In genomic region chr19:46696943-46697342, GRCm38 (mm10) we compare ENCODE assay signal across 26 mouse cellular contexts. TPM values are rescaled to one million over a fixed set of nuclear protein-coding genes. Genes with fewer than 3 reads are reported as not detected.
A peak's percentile ranks its signal among the peaks of the same experiment; 100 is the strongest.
DNase-seq lines count a peak whose midpoint lies in the region; ATAC-seq and TF ChIP-seq lines count a peak whose summit lies in the region.
"Had no signal": no experiment of that assay in that cellular context is flagged by ENCODE, and none has a peak within 500 bp of the region (broad histone marks: within the 10 kb centered on the region; RNA-seq: fewer than 3 reads in every experiment).

No protein-coding gene starts in this region.

- H3K9me3 ChIP-seq in midbrain, postnatal 0 days (ENCODE audit: low read length): no peaks in the 10 kb centered on the region
- no peaks in the 10 kb centered on the region for H3K9me3 ChIP-seq in midbrain, embryonic 11.5 days (ENCODE audit: control insufficient read depth, low read length)
- no peaks in the 10 kb centered on the region for H3K9me3 ChIP-seq in forebrain, embryonic 16.5 days (ENCODE audit: control insufficient read depth, low read length)
- H3K9me3 ChIP-seq: embryonic facial prominence, embryonic 15.5 days; forebrain, embryonic 15.5 days; heart, embryonic 12.5 days; hindbrain, embryonic 10.5 days; hindbrain, embryonic 15.5 days had no signal

- H3K4me2 ChIP-seq in midbrain, postnatal 0 days (ENCODE audit: low read depth, low read length, poor library complexity, severe bottlenecking): no peak overlapping the region
- H3K4me2 ChIP-seq in midbrain, embryonic 11.5 days: no peak overlapping the region
- no peak overlapping the region for H3K4me2 ChIP-seq in forebrain, embryonic 16.5 days (ENCODE audit: low read length)
- H3K4me2 ChIP-seq: embryonic facial prominence, embryonic 15.5 days; forebrain, embryonic 15.5 days; heart, embryonic 12.5 days; hindbrain, embryonic 15.5 days had no signal

- no peak overlapping the region for H3K4me3 ChIP-seq in midbrain, postnatal 0 days (ENCODE audit: low read depth, low read length)
- H3K4me3 ChIP-seq in midbrain, embryonic 11.5 days (ENCODE audit: low read depth, low read length): no peak overlapping the region
- H3K4me3 ChIP-seq in forebrain, embryonic 16.5 days (replicated peaks; ENCODE audit: low read length): no peak overlapping the region
- H3K4me3 ChIP-seq: embryonic facial prominence, embryonic 15.5 days; erythroblast, embryonic 14.5 days; forebrain, embryonic 15.5 days; heart, embryonic 12.5 days; hindbrain, embryonic 10.5 days; hindbrain, embryonic 15.5 days had no signal

- WGBS in midbrain, postnatal 0 days: 92% methylated on average over 7 of the region's 7 CpGs
- 92% methylated on average over 7 of the region's 7 CpGs for WGBS in midbrain, embryonic 11.5 days
- WGBS in forebrain, embryonic 16.5 days: 78% methylated on average over 7 of the region's 7 CpGs

- TF ChIP-seq CTCF in midbrain, postnatal 0 days (IDR thresholded peaks at IDR 0.05): no peak

- no peak overlapping the region for H3K9ac ChIP-seq in midbrain, postnatal 0 days (replicated peaks; ENCODE audit: low read length, poor library complexity, severe bottlenecking)
- H3K9ac ChIP-seq in midbrain, embryonic 11.5 days (ENCODE audit: low read length): no peak overlapping the region
- H3K9ac ChIP-seq in forebrain, embryonic 16.5 days (replicated peaks; ENCODE audit: low read depth, low read length): no peak overlapping the region
- H3K9ac ChIP-seq: embryonic facial prominence, embryonic 15.5 days; forebrain, embryonic 15.5 days; heart, embryonic 12.5 days; hindbrain, embryonic 15.5 days had no signal

- no peaks in the 10 kb centered on the region for H3K4me1 ChIP-seq in midbrain, postnatal 0 days (ENCODE audit: insufficient read depth, low read length)
- no peaks in the 10 kb centered on the region for H3K4me1 ChIP-seq in midbrain, embryonic 11.5 days (ENCODE audit: control insufficient read depth, insufficient read depth, low read length)
- H3K4me1 ChIP-seq in forebrain, embryonic 16.5 days (replicated peaks; ENCODE audit: control insufficient read depth, insufficient read depth, low read length): no peaks in the 10 kb centered on the region
- H3K4me1 ChIP-seq: embryonic facial prominence, embryonic 15.5 days; forebrain, embryonic 15.5 days; heart, embryonic 12.5 days; hindbrain, embryonic 15.5 days had no signal

- peaks cover 13% of the 10 kb centered on the region; the same call in 1 of the 2 replicates for H3K36me3 ChIP-seq in midbrain, postnatal 0 days (ENCODE audit: insufficient read depth, low read length)
- H3K36me3 ChIP-seq in midbrain, embryonic 11.5 days (ENCODE audit: control insufficient read depth, insufficient read depth, low read length): no peaks in the 10 kb centered on the region
- no peaks in the 10 kb centered on the region for H3K36me3 ChIP-seq in forebrain, embryonic 16.5 days (ENCODE audit: control insufficient read depth, insufficient read depth)
- H3K36me3 ChIP-seq: forebrain, embryonic 15.5 days had no signal

- no peaks in the 10 kb centered on the region for H3K27me3 ChIP-seq in midbrain, postnatal 0 days (ENCODE audit: insufficient read depth, low read length)
- H3K27me3 ChIP-seq in midbrain, embryonic 11.5 days (ENCODE audit: control insufficient read depth, insufficient read depth, low read length): no peaks in the 10 kb centered on the region
- H3K27me3 ChIP-seq in forebrain, embryonic 16.5 days (replicated peaks; ENCODE audit: control insufficient read depth, insufficient read depth, low read length): no peaks in the 10 kb centered on the region
- H3K27me3 ChIP-seq: embryonic facial prominence, embryonic 15.5 days; forebrain, embryonic 15.5 days; heart, embryonic 12.5 days; hindbrain, embryonic 15.5 days had no signal

- peak; percentile 26 to 32 for DNase-seq in cerebellum, postnatal 10 days
- DNase-seq in cerebellum, postnatal 14 days: no peak
- peak; percentile 40 for DNase-seq in midbrain, postnatal 0 days (ENCODE audit: low spot score)
- no peak for DNase-seq in midbrain, embryonic 11.5 days (ENCODE audit: low spot score, missing footprints)
- peak; percentile 97 for DNase-seq in fat pad, adult 2 months (ENCODE audit: extremely low read depth, low read depth, low spot score)
- DNase-seq: cerebellum, adult 18-20 months; cerebellum, adult 9-11 months; embryo, embryonic 11 days; gastrocnemius, postnatal 10 days had no signal

- ATAC-seq in midbrain, postnatal 0 days (ENCODE audit: low FRiP score): no peak
- no peak for ATAC-seq in midbrain, embryonic 11.5 days (ENCODE audit: low FRiP score)
- ATAC-seq in forebrain, embryonic 16.5 days: no peak
- ATAC-seq: forebrain, embryonic 15.5 days; inflammation-experienced regulatory T-cells, adult 6 months; intestine, postnatal 0 days had no signal

- H3K27ac ChIP-seq in midbrain, postnatal 0 days (ENCODE audit: low read depth, low read length): no peak overlapping the region
- H3K27ac ChIP-seq in midbrain, embryonic 11.5 days (ENCODE audit: low read depth, low read length): no peak overlapping the region
- no peak overlapping the region for H3K27ac ChIP-seq in forebrain, embryonic 16.5 days (ENCODE audit: low read length)
- H3K27ac ChIP-seq: embryonic facial prominence, embryonic 15.5 days; forebrain, embryonic 15.5 days; hindbrain, embryonic 10.5 days; hindbrain, embryonic 15.5 days had no signal

RNA-seq across cellular contexts. Expression of gene Borcs7, which starts 7.2 kb away (rescaled TPM):
- total RNA-seq in midbrain, postnatal 0 days (2014; rRNA removed): 13.2 and 16.3 TPM in 2 replicates
- polyA plus RNA-seq in midbrain, postnatal 0 days (2015; fragmentation: Nextera tagmentation; extraction: Ambion mirVana): 41.3 and 43.0 TPM in 2 replicates
- 15.3 and 16.2 TPM in 2 replicates for polyA plus RNA-seq in midbrain, embryonic 11.5 days (2014; fragmentation: Nextera tagmentation; extraction: Ambion mirVana)
- polyA plus RNA-seq in forebrain, embryonic 16.5 days (2015; fragmentation: Nextera tagmentation; extraction: Ambion mirVana): 12.2 and 14.0 TPM in 2 replicates

RNA-seq across cellular contexts. Expression of gene As3mt, which starts 10.3 kb away (rescaled TPM):
- total RNA-seq in midbrain, postnatal 0 days (2014; rRNA removed): 21.3 and 28.9 TPM in 2 replicates
- 36.4 and 37.9 TPM in 2 replicates for polyA plus RNA-seq in midbrain, postnatal 0 days (2015; fragmentation: Nextera tagmentation; extraction: Ambion mirVana)
- polyA plus RNA-seq in midbrain, embryonic 11.5 days (2014; fragmentation: Nextera tagmentation; extraction: Ambion mirVana): 33.8 and 37.6 TPM in 2 replicates
- 17.4 and 18.5 TPM in 2 replicates for polyA plus RNA-seq in forebrain, embryonic 16.5 days (2015; fragmentation: Nextera tagmentation; extraction: Ambion mirVana)

RNA-seq across cellular contexts. Expression of gene Cyp17a1, which starts 24.0 kb away (rescaled TPM):
- not detected in 2 replicates for total RNA-seq in midbrain, postnatal 0 days (2014; rRNA removed)
- not detected in 2 replicates for polyA plus RNA-seq in midbrain, postnatal 0 days (2015; fragmentation: Nextera tagmentation; extraction: Ambion mirVana)
- polyA plus RNA-seq in midbrain, embryonic 11.5 days (2014; fragmentation: Nextera tagmentation; extraction: Ambion mirVana): not detected in 2 replicates
- 0.33 TPM in 1 of 2 replicates, not detected in the other for polyA plus RNA-seq in forebrain, embryonic 16.5 days (2015; fragmentation: Nextera tagmentation; extraction: Ambion mirVana)
- total RNA-seq: common myeloid progenitor, adult 5-6 weeks; ES-E14; gastrocnemius, postnatal 10 days; granulocyte monocyte progenitor cell, adult 5-6 weeks; heart, adult 8-10 months; heart, postnatal 25 days had no signal
- polyA plus RNA-seq: embryonic facial prominence, embryonic 11.5 days; erythroblast, embryonic 14.5 days; forebrain, embryonic 11.5 days; forebrain, embryonic 15.5 days; frontal cortex, adult 2 months; hindbrain, embryonic 10.5 days; hindbrain, embryonic 15.5 days; intestine, postnatal 0 days had no signal

Comparison
In these comparisons a context has a peak if more than half of its experiments do, and no peak if none do; other contexts are left out.
1. DNase-seq: peak in cerebellum, postnatal 10 days (2 of 2), midbrain, postnatal 0 days (single experiment) and fat pad, adult 2 months (single experiment); none in cerebellum, postnatal 14 days (0 of 2) and midbrain, embryonic 11.5 days (single experiment).